Mouse (Mus musculus) heart, embryonic 15.5 days (tissue): ENCODE results near the gene Lrrc26. TPM values are rescaled to one million over a fixed set of nuclear protein-coding genes. Genes with fewer than 3 reads are reported as not detected.
A peak's percentile ranks its signal among the peaks of the same experiment; 100 is the strongest.

ENCODE experiments used
- ATAC-seq: fragments of 200-750 bp; cut with Nextera tagmentation; replicated peaks from 2 replicates; pipeline ENCODE4 v1.8.0; 2017; ENCODE audit warnings: low read depth, moderate TSS enrichment; ENCODE audit not compliant: insufficient number of reproducible peaks, insufficient read depth, low FRiP score
- H3K27ac ChIP-seq: fragments of 300-500 bp; sonication (generic); 2 replicates; pipeline ENCODE4 v1.5.1; 2015; ENCODE audit warnings: mild to moderate bottlenecking, inconsistent platforms
- H3K27me3 ChIP-seq: fragments of 300-500 bp; sonication (generic); 2 replicates; pipeline ENCODE4 v1.6.1; 2015; ENCODE audit warnings: inconsistent platforms
- H3K36me3 ChIP-seq: fragments of 300-500 bp; sonication (generic); 2 replicates; pipeline ENCODE4 v1.6.1; 2015; ENCODE audit warnings: mild to moderate bottlenecking, inconsistent platforms
- H3K4me1 ChIP-seq: fragments of 300-500 bp; sonication (generic); replicated peaks from 2 replicates; pipeline ENCODE4 v1.6.1; 2015; ENCODE audit warnings: inconsistent platforms
- H3K4me2 ChIP-seq: fragments of 300-500 bp; sonication (generic); 2 replicates; pipeline ENCODE4 v1.6.1; 2015; ENCODE audit warnings: inconsistent platforms, mild to moderate bottlenecking, moderate library complexity
- H3K4me3 ChIP-seq: fragments of 300-500 bp; sonication (generic); 2 replicates; pipeline ENCODE4 v1.5.1; 2015; ENCODE audit warnings: mild to moderate bottlenecking, inconsistent platforms
- H3K9ac ChIP-seq: fragments of 300-500 bp; sonication (generic); 2 replicates; pipeline ENCODE4 v1.6.1; 2015; ENCODE audit warnings: mild to moderate bottlenecking, inconsistent platforms
- H3K9me3 ChIP-seq: fragments of 300-500 bp; sonication (generic); replicated peaks from 2 replicates; pipeline ENCODE4 v1.6.1; 2016; ENCODE audit warnings: inconsistent platforms
- WGBS: fragments of 180-500 bp; shearing (Covaris S2); methylation state at CpG from one replicate; pipeline ENCODE4 v1.1.7; 2015; ENCODE audit warnings: mixed read lengths; 5-methylcytosine and 5-hydroxymethylcytosine counted together
- polyA plus RNA-seq: library from polyadenylated mRNA; unstranded; fragments of >200 nt; fragmentation: Nextera tagmentation; extraction: Ambion mirVana; gene quantifications from 2 replicates; pipeline ENCODE4 v1.2.1, GENCODE M21; 2015

Gene Lrrc26
- polyA plus RNA-seq, 1 experiment from 2014 or later, result 0.28 TPM

- Histone ChIP-seq H3K4me3 (no peak overlapping the region), H3K36me3 (peaks cover 16% of the 10 kb centered on the region; the same call in 1 of the 2 replicates), H3K4me1 (peaks cover 61% of the 10 kb centered on the region), H3K27me3 (peaks cover 15% of the 10 kb centered on the region), H3K9ac (no peak overlapping the region), H3K9me3 (no peaks in the 10 kb centered on the region), H3K27ac (no peak overlapping the region), H3K4me2 (0 out of 2 replicates have a peak overlapping the region, but pooled peaks have one; percentile 31)
- 26% methylated on average over 2 of the region's 2 CpGs for WGBS
- no peak for ATAC-seq
Measured at GRCm38 (mm10) chr2:25266720-25267119, 23.0 kb upstream of the Lrrc26 start.

- Histone ChIP-seq H3K36me3 (peaks cover 16% of the 10 kb centered on the region; the same call in 1 of the 2 replicates), H3K4me1 (peaks cover 58% of the 10 kb centered on the region), H3K9ac (peak overlapping the region; percentile 11; the same call in 1 of the 2 replicates), H3K4me3 (no peak overlapping the region), H3K27me3 (peaks cover 15% of the 10 kb centered on the region), H3K4me2 (no peak overlapping the region), H3K9me3 (no peaks in the 10 kb centered on the region), H3K27ac (no peak overlapping the region)
- ATAC-seq, result no peak
Measured at GRCm38 (mm10) chr2:25267241-25267640, 22.5 kb upstream of the Lrrc26 start.

- no peak overlapping the region for H3K27ac ChIP-seq
- H3K36me3 ChIP-seq, result peaks cover 16% of the 10 kb centered on the region; the same call in 1 of the 2 replicates
- peaks cover 57% of the 10 kb centered on the region for H3K4me1 ChIP-seq
- H3K27me3 ChIP-seq, result peaks cover 15% of the 10 kb centered on the region
- WGBS, result 74% methylated on average over 4 of the region's 4 CpGs
- peak overlapping the region; percentile 11; the same call in 1 of the 2 replicates for H3K9ac ChIP-seq
- no peak overlapping the region for H3K4me3 ChIP-seq
- no peak for ATAC-seq
- H3K4me2 ChIP-seq, result no peak overlapping the region
- H3K9me3 ChIP-seq, result no peaks in the 10 kb centered on the region
Measured at GRCm38 (mm10) chr2:25267746-25268309, 21.9 kb upstream of the Lrrc26 start.

DNA sequence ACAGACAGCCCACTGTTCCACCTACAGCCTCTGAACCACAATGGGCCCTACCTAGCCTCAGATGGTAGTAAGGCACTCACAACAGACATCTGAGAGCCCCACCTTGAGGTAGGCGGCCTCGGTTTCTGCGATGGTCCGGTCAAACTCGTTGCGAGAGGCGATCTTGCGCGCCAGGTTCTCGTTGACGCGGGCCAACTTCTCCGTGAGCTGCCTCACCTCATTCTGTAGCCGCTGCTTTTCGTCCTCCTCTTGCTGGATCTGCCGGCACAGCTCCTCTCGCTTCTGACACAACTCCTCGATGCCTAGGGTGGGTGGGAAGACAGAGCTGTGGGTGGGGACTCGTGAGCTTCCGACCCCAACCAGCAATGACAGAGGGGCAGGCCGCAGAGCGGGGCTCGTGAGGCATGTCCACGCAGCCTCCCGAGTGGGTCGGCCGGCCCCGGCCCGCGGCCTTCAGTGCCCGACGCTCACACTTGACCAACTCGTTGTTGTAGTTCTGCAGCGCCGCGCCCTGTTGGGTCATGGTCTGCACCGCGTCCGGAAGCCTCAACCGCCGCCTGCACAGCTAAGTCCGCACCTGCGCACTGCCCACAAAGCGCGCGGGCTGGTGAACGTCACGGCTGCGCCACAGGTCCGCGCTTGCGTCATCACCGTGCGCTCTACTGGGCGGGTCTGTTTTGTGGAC, 17.7 kb upstream of the Lrrc26 start, which contains the start of the genes Ssna1 and Anapc2:
Gene Ssna1 (minus strand): TSS at position 612 of the 685 bp plus-strand sequence.
Gene Anapc2 (plus strand): TSS at position 652 of the 685 bp plus-strand sequence.
- Histone ChIP-seq H3K4me2 (peak within 1 kb of the TSS; percentile 92), H3K4me3 (peak within 1 kb of the TSS; percentile 96), H3K9ac (peak within 1 kb of the TSS; percentile 88), H3K36me3 (peaks cover 51% of the 10 kb centered on the region), H3K27me3 (no peaks in the 10 kb centered on the region), H3K4me1 (peaks cover 30% of the 10 kb centered on the region), H3K27ac (peak within 1 kb of the TSS; percentile 92), H3K9me3 (no peaks in the 10 kb centered on the region)
- ATAC-seq, result peak; percentile 97
- WGBS, result under 1% methylated on average over 55 of the region's 55 CpGs

GRCm38 (mm10) chr2:25272515-25272914, 17.2 kb upstream of the Lrrc26 start:
- H3K27ac ChIP-seq, result peak overlapping the region; percentile 92
- H3K36me3 ChIP-seq, result peaks cover 56% of the 10 kb centered on the region
- no peaks in the 10 kb centered on the region for H3K27me3 ChIP-seq
- peak; percentile 30 for ATAC-seq
- H3K9ac ChIP-seq, result peak overlapping the region; percentile 75
- peaks cover 24% of the 10 kb centered on the region for H3K4me1 ChIP-seq
- H3K4me2 ChIP-seq, result peak overlapping the region; percentile 92
- H3K9me3 ChIP-seq, result no peaks in the 10 kb centered on the region
- H3K4me3 ChIP-seq, result peak overlapping the region; percentile 96
- WGBS, result under 1% methylated on average over 29 of the region's 29 CpGs

DNA sequence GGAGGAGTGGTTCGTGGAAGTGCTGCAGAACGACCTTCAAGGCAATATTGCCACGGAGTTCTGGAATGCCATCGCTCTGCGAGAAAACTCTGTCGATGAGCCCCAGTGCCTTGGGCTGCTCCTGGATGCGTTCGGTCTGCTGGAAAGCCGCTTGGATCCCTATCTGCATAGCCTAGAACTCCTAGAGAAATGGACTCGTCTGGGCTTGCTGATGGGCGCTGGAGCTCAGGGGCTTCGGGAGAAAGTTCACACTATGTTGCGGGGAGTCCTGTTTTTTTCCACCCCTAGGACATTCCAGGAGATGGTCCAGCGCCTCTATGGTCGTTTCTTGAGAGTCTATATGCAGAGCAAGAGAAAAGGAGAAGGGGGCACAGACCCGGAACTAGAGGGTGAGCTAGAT, 16.7 kb upstream of the Lrrc26 start:
- peak overlapping the region; percentile 75 for H3K9ac ChIP-seq
- WGBS, result 28% methylated on average over 15 of the region's 16 CpGs
- peak overlapping the region; percentile 96 for H3K4me3 ChIP-seq
- H3K36me3 ChIP-seq, result peaks cover 61% of the 10 kb centered on the region
- peak overlapping the region; percentile 92 for H3K27ac ChIP-seq
- no peak for ATAC-seq
- H3K4me2 ChIP-seq, result peak overlapping the region; percentile 92
- H3K4me1 ChIP-seq, result peaks cover 21% of the 10 kb centered on the region
- no peaks in the 10 kb centered on the region for H3K9me3 ChIP-seq
- no peaks in the 10 kb centered on the region for H3K27me3 ChIP-seq

- H3K4me2 ChIP-seq, result no peak overlapping the region
- 61% methylated on average over 13 of the region's 13 CpGs for WGBS
- H3K9ac ChIP-seq, result no peak overlapping the region
- peaks cover 97% of the 10 kb centered on the region for H3K36me3 ChIP-seq
- no peaks in the 10 kb centered on the region for H3K27me3 ChIP-seq
- no peaks in the 10 kb centered on the region for H3K4me1 ChIP-seq
- H3K4me3 ChIP-seq, result no peak overlapping the region
- ATAC-seq, result no peak
- H3K9me3 ChIP-seq, result no peaks in the 10 kb centered on the region
- no peak overlapping the region for H3K27ac ChIP-seq
Measured at GRCm38 (mm10) chr2:25278928-25279882, 10.5 kb upstream of the Lrrc26 start.

DNA sequence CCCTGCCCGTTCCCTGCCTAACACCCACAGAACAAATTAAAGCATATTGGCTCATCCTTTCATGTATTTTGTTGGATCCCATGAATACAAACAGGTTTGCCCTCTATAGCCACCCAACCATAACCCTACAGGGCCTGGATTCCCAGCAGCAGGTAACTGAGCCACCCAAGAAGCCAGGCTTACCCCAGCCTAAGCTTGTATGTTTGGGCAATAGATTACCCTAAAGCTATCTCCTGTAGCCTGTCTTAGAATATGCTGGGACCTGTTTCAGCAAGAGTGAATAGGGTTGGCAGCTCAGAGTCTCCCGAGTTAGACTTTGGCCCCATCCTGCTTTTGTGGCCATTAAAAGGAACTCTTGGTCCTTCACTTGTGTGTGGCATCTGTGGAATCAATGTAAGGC, 4.2 kb upstream of the Lrrc26 start:
- Histone ChIP-seq H3K4me1 (peaks cover 24% of the 10 kb centered on the region), H3K9me3 (no peaks in the 10 kb centered on the region), H3K27me3 (peaks cover 29% of the 10 kb centered on the region), H3K4me2 (no peak overlapping the region), H3K27ac (no peak overlapping the region), H3K36me3 (peaks cover 54% of the 10 kb centered on the region), H3K4me3 (no peak overlapping the region), H3K9ac (no peak overlapping the region)
- no peak for ATAC-seq
- 80% methylated on average over 2 of the region's 2 CpGs for WGBS

GRCm38 (mm10) chr2:25286314-25286713, 3.4 kb upstream of the Lrrc26 start:
- 50% methylated on average over 1 of the region's 1 CpGs for WGBS
- H3K9me3 ChIP-seq, result no peaks in the 10 kb centered on the region
- H3K4me1 ChIP-seq, result peaks cover 28% of the 10 kb centered on the region
- ATAC-seq, result no peak
- H3K9ac ChIP-seq, result no peak overlapping the region
- H3K27ac ChIP-seq, result peak overlapping the region; percentile 13; the same call in 1 of the 2 replicates
- no peak overlapping the region for H3K4me2 ChIP-seq
- no peak overlapping the region for H3K4me3 ChIP-seq
- peaks cover 46% of the 10 kb centered on the region for H3K36me3 ChIP-seq
- peaks cover 37% of the 10 kb centered on the region for H3K27me3 ChIP-seq

DNA sequence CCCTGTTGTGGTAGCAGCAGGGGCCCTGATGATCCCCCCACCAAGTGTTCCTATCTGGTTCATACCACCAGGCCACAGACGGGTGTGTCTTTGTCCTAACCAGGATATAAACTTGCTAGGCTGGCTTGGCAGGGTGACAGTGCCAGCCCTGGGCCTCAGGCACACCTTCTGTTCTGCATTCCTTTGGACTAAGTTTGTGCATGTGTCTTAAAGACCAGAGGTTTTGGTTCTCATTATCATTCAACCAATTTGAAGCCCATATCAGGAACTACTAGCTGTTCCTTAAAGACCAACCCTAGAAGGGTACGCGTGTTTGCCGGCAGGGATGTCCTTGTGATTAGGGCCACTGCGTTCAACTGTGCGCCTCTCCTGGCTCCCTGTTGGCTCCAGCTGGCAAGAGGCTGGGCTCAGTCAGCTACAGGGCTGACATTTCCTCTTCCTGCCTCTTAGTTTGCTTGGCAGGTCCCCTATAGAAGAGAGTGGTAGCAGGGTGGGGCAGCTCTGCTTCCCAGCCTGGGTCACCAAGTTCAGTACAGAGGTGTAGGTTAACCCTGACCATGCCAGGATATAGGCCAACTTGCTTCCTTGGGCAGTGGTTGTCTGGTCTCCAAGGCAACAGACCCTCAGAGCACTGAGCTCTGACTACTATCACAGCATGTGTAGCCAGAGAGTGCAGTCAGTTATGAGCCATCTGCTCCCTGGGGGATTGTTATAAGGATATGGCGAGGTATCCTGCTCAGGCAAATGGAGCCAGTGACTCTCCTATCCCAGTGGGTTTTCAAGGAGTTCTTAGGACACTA, 2.7 kb upstream of the Lrrc26 start:
- peak overlapping the region; percentile 13; the same call in 1 of the 2 replicates for H3K27ac ChIP-seq
- no peaks in the 10 kb centered on the region for H3K9me3 ChIP-seq
- peaks cover 32% of the 10 kb centered on the region for H3K4me1 ChIP-seq
- no peak; the same call in 1 of the 2 replicates for ATAC-seq
- H3K4me2 ChIP-seq, result no peak overlapping the region
- H3K27me3 ChIP-seq, result peaks cover 44% of the 10 kb centered on the region
- 42% methylated on average over 7 of the region's 7 CpGs for WGBS
- no peak overlapping the region for H3K9ac ChIP-seq
- peaks cover 41% of the 10 kb centered on the region for H3K36me3 ChIP-seq
- H3K4me3 ChIP-seq, result no peak overlapping the region
